Mouse (Mus musculus) frontal cortex, postnatal 36 days (tissue): ENCODE data around the gene Rmnd5b.

Experiments used
- DNase-seq, 2 experiments: peaks; one replicate each; pipeline ENCODE4 v3.0.0; 2022; ENCODE audit warnings: low spot score in 2 of 2

Rmnd5b gene

DNA sequence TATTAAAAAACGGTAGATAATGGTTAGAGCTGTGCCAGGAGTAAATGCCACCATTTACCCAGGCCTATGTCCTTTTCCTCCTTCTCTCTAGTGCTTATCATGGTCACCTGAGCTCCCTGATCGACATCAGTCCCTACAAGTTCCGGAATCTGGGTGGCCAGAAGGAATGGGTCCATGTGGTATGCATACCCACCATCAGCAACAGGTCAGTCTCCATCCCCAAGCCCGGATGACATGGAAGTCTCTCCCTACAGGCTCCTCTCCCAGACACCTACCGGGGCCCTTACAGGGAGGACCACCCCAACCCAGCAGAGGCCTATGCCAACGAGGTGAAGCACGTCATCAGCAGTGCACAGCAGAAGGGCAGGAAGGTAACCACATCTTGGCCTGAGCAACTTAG, 43.8 kb downstream of the Rmnd5b start:
- DNase-seq = no peak

- no peak for DNase-seq
Measured at GRCm38 (mm10) chr11:51591168-51591567, 44.5 kb downstream of the Rmnd5b start.

- DNase-seq = no peak
Measured at GRCm38 (mm10) chr11:51590002-51590401, 45.7 kb downstream of the Rmnd5b start.

DNA sequence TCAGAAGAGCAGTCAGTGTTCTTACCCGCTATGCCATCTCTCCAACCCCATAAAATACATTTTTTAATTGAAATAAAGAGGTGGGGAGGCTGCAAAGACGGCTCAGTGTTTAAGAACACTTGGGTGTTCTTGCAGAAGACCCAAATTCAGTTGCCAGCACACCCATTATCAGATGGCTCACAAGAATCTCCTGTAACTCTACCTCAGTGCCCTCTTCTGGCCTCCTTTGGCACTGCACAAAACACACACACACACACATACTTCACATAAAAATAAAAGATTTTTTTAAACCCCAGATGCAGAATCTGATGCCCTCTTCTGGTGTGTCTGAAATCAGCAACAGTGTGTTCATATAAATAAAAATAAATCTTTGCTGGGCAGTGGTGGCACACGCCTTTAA, 46.9 kb downstream of the Rmnd5b start:
- no peak for DNase-seq

GRCm38 (mm10) chr11:51587059-51587458, 48.6 kb downstream of the Rmnd5b start:
- no peak for DNase-seq

DNA sequence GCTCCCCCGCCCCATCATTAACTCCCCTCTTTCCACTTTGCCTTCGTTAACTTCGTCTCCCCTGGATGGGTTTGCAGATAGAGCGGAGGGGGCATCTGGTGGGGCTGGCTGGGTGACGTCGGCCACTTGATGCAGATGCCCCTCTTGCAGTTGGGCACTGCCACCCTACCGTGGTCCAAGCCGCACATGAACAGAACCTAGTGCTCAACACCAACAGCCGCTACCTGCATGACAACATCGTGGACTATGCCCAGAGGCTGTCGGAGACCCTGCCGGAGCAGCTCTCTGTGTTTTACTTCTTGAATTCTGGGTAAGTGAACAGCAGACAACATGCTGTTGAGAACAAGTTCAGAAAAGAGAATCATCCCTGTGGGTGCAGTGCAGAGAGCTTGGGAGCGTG, 49.3 kb downstream of the Rmnd5b start:
- DNase-seq = no peak

- no peak for DNase-seq
Measured at GRCm38 (mm10) chr11:51585608-51586252, 50.0 kb downstream of the Rmnd5b start.

- peak; percentile 94 to 95 for DNase-seq
Measured at GRCm38 (mm10) chr11:51584431-51585248, 51.1 kb downstream of the Rmnd5b start, which contains the start of gene Phykpl. Phykpl (plus strand) TSS chr11:51584757.

GRCm38 (mm10) chr11:51584057-51584430, 51.7 kb downstream of the Rmnd5b start:
- DNase-seq = no peak

DNA sequence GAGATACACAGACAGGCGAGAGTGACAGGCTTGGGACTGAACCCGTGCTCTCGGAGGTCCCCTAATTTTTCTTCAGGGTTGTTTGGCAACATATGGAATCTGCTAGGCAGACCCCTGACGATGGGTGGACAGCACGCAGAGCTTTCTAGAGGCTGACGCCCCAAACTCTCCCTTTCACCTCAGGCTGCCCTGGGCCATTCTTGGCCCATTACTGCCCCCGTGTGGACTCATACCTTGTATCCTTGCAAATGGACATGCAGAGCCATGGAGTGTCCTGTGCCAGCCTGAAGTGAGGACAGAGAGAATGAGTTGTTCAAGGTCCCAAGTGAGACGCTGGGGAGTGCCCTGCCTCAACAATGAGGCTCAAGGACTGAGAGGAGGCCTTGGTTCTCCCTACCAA, 53.0 kb downstream of the Rmnd5b start:
- DNase-seq = peak; percentile 33 to 57

GRCm38 (mm10) chr11:51579024-51579423, 56.7 kb downstream of the Rmnd5b start:
- no peak for DNase-seq

GRCm38 (mm10) chr11:51577587-51577986, 58.1 kb downstream of the Rmnd5b start:
- DNase-seq = no peak

DNA sequence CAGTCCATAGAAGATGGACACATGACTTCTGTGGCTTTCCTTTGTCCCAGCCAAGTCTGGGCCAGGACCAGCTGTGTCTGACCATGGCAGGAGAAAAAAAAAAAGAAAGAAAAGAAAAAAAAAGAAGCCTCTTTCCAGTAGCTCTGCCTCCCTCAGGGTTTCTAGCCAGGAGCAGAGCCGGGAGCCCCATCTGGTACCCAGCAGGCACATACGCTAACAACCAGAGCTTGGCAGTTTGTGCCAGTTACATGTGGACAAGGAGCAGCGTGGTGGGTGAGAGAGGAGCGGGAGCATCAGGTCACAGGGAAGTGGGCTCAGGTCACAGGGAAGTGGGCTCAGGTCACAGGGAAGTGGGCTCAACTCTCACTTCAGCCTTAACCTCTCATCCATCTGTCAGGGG, 59.2 kb downstream of the Rmnd5b start:
- DNase-seq = no peak
